Mouse (Mus musculus) kidney, adult 2 months (tissue): ENCODE results near the gene Slain2.

ENCODE experiments used
- CTCF ChIP-seq: fragments of 200-500 bp; conservative IDR thresholded peaks from 2 replicates; pipeline ENCODE4 v1.5.1; 2011; ENCODE audit warnings: low read depth, mild to moderate bottlenecking, control low read depth, low read length, moderate library complexity, mixed read lengths; ENCODE audit not compliant: insufficient read depth, insufficient read length
- POLR2A ChIP-seq: fragments of 200-500 bp; IDR thresholded peaks from one replicate; pipeline ENCODE4 v1.6.1; 2011; ENCODE audit warnings: low read depth, low read length, control low read depth

- TF ChIP-seq POLR2A (no peak), CTCF (no peak)
These were observed 47.0 kb upstream of the Slain2 start for GRCm38 (mm10) chr5:72867036-72867672.
